Mouse (Mus musculus) layer of hippocampus, postnatal 36 days (tissue): ENCODE results near the gene Dennd2a. TPM values are rescaled to one million over a fixed set of nuclear protein-coding genes. Genes with fewer than 3 reads are reported as not detected.
"Not testable (repeated sequence)": the region's sequence is repeated elsewhere in the genome, so short reads cannot be mapped to it uniquely, and the experiment has no call there.

Experiments used
- DNase-seq, 2 experiments: peaks; one replicate each; pipeline ENCODE4 v3.0.0; 2022
- total RNA-seq, 2 experiments: library from RNA; stranded (reverse); gene quantifications; 2 replicates each; pipeline ENCODE4 v1.2.3; 2021

The Dennd2a gene
- total RNA-seq, 2 experiments from 2014 or later: 34.6 to 38.9 TPM

- DNase-seq: no peak
Observed at GRCm38 (mm10) chr6:39447429-39448185, 110.1 kb downstream of the Dennd2a start.

GRCm38 (mm10) chr6:39445801-39446572, 111.7 kb downstream of the Dennd2a start:
- DNase-seq: no peak

GRCm38 (mm10) chr6:39442786-39443287, 114.8 kb downstream of the Dennd2a start:
- no peak for DNase-seq

DNA sequence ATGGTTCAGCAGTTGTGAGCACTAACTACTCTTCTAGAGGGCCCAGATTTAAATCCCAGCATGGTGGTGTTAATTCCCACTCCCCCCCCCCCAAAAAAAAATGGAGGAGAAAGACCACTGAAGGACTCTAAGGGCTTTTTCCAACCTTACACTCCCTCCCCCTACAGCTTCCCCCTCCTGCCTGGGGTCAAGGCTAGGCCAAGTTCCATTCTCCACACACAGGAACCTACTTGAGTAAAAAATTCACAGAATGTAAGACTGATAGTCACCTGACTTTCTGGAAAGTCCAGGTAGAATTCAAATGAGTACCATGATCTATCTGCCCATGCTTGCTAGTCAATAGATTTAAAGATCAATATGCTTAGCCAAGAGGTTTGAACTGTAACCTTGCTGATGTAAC, 117.5 kb downstream of the Dennd2a start:
- DNase-seq: no peak

- DNase-seq: not testable (repeated sequence)
Observed at GRCm38 (mm10) chr6:39437519-39437918, 120.1 kb downstream of the Dennd2a start.

DNA sequence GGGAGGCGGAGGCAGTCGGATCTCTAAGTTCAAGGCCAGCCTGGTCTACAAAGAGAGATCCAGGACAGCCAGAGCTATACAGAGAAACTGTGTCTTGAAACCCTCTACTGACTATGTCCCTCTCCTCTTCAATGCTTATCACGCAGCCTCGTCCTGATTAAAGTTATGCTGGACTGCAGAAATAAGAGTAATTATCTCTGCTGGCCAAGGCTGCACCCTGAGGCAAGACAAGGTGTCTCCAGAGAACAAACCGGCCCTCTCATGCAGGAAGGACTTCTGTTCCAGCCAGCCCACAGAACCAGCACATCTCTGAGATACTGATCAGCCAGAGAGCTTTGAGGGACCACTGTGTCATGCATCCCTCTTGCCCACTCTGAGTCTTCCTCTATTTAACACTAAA, 121.8 kb downstream of the Dennd2a start:
- DNase-seq: no peak

GRCm38 (mm10) chr6:39434886-39435492, 122.7 kb downstream of the Dennd2a start:
- DNase-seq: no peak

- no peak for DNase-seq
Observed at GRCm38 (mm10) chr6:39434111-39434885, 123.4 kb downstream of the Dennd2a start.

DNA sequence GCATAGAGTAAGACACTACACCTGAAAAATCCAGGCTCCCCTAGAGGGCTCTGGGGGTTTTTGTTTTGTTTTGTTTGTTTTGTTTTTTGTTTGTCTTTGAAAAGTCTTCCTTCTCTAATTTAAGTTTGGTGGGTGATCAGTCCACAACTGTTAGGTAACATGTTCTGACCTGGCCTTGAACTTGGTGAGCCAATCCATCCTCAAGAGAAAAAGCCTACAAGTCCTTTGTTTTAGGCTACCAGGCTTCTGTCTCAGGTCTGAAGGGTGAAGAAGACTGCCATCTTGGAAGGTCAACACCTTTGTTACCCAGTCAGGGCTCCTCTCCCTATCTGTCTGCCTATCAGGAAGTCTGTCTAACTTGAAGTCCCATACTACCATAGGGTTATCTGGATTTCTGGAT, 124.0 kb downstream of the Dennd2a start:
- DNase-seq: no peak

DNA sequence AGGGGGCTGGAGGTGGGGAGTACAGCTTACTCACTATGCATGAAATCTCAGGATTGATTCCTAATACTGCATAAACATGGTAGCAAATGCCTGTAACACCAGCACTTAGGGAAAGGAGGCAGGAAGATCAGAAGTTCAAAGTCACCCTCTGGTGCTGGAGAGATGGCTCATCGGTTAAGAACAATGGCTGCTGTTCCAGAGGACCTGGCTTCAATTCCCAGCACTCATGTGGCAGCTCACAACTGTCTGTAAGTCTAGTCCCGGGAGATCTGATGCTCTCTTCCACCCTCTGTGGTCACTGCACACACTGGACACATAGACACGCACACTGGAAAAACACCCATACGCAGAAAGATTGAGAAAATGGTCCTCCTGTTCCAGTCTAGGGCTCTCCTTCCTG, 124.5 kb downstream of the Dennd2a start:
- DNase-seq: no peak

- DNase-seq: no peak
Observed at GRCm38 (mm10) chr6:39430722-39431121, 126.9 kb downstream of the Dennd2a start.

- DNase-seq: no peak
Observed at GRCm38 (mm10) chr6:39429007-39429788, 128.5 kb downstream of the Dennd2a start.

DNA sequence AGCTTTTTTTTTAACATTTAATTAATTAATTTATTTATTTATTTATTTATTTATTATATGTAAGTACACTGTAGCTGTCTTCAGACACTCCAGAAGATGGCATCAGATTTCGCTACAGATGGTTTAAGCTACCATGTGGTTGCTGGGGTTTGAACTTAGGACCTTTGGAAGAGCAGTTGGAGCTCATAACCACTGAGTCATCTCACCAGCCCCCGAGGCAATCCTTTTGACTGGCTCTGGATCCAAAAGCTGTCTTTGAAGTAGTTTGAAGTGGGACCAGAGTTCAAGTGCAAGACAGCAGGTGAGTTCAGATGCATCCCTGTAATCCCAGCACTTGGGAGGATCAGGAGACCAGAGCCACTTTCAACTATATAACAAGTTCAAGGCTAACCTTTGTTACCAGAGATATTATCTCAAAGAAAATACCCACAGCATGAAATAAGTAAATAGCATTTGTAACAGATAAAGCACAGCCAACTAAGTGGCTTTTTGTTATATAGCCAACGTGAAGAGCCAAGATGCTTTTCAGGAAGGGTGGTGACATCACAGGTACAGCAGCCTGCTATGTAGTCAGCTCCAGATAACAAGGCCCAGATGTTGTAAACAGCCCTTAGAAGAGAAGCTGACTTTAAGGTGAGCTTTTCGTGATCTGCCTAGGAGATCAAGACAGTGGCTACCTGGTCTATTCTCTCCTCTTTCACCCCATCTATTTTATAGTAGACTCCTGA, 130.2 kb downstream of the Dennd2a start:
- no peak for DNase-seq

DNA sequence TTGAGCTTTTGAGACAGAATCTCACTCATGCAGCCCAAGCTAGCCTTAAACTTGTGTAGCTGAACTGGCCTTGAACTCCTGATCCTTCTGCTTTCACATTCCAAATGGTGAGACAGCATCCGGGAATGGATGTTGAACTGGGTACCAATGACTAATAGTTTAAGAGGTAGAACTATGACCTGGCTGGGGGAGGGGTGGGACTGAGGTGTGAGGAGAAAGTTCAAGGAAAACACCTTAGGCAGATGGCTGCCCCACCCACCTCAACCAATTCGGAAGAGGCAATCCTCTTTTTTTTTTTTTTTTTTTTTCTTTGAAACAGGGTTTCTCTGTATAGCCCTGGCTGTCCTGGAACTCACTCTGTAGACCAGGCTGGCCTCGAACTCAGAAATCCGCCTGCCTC, 130.9 kb downstream of the Dennd2a start:
- no peak for DNase-seq

- DNase-seq: no peak
Observed at GRCm38 (mm10) chr6:39425181-39425580, 132.5 kb downstream of the Dennd2a start.

DNA sequence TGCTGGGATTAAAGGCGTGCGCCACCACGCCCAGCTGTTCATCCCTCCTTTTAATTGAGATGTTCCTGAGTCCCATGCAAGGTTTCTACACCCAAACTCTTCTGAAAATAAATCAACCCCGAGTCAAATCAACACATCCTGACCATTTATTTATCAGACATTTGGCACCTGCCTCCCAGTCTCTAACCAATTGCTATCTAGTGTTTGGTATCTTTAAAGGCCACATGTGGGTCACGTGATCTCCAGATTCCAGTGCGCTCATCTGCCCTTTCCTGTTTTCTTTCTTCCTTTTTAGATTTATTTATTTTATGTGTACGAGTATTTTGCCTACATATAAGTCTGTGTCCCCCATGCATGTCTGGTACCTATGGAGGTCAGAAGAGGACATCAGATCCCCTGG, 134.0 kb downstream of the Dennd2a start:
- no peak for DNase-seq

- no peak for DNase-seq
Observed at GRCm38 (mm10) chr6:39423130-39423551, 134.5 kb downstream of the Dennd2a start.

GRCm38 (mm10) chr6:39420867-39421266, 136.8 kb downstream of the Dennd2a start:
- no peak for DNase-seq

- peak; percentile 79 for DNase-seq
Observed at GRCm38 (mm10) chr6:39419851-39420721, 137.6 kb downstream of the Dennd2a start, which contains the start of gene Mkrn1. Mkrn1 (minus strand) TSS chr6:39420462.

GRCm38 (mm10) chr6:39419386-39419850, 138.2 kb downstream of the Dennd2a start:
- DNase-seq: no peak
